Mouse (Mus musculus) MEL (cell line): ENCODE data around the gene Kynu. TPM values are rescaled to one million over a fixed set of nuclear protein-coding genes. Genes with fewer than 3 reads are reported as not detected.
A peak's percentile ranks its signal among the peaks of the same experiment; 100 is the strongest.

Source experiments
- DNase-seq: peaks from one replicate; pipeline ENCODE4 v3.0.0; 2011; ENCODE audit warnings: low read depth, low spot score
- H3K27ac ChIP-seq: 2 replicates; pipeline ENCODE4 v1.5.1; 2012; ENCODE audit warnings: low read depth, mild to moderate bottlenecking, control low read depth, low read length, moderate library complexity; ENCODE audit not compliant: control insufficient read depth
- H3K27me3 ChIP-seq, 2 experiments: fragments of 150-350 bp in 1 of 2; sonication (generic) in 1 of 2; 2 replicates each; pipeline ENCODE4 v1.6.1; 2012; ENCODE audit warnings: low read length in 2 of 2, mild to moderate bottlenecking in 2 of 2, improper control_type of control experiment in 1 of 2, moderate library complexity in 1 of 2; ENCODE audit not compliant: insufficient read depth in 2 of 2, control insufficient read depth in 1 of 2
- H3K36me3 ChIP-seq, 2 experiments: 2 replicates each; pipeline ENCODE4 v1.6.1; 2012 to 2014; ENCODE audit warnings: low read length in 2 of 2, improper control_type of control experiment in 1 of 2, inconsistent platforms in 1 of 2, mild to moderate bottlenecking in 1 of 2; ENCODE audit not compliant: insufficient read depth in 2 of 2, control insufficient read depth in 1 of 2
- H3K4me1 ChIP-seq, 2 experiments: fragments of 150-350 bp in 1 of 2; sonication (generic) in 1 of 2; 2 replicates each; pipeline ENCODE4 v1.6.1; 2012; ENCODE audit warnings: low read length in 2 of 2, improper control_type of control experiment in 1 of 2, mild to moderate bottlenecking in 1 of 2; ENCODE audit not compliant: insufficient read depth in 2 of 2, control insufficient read depth in 1 of 2
- H3K4me3 ChIP-seq, 2 experiments: fragments of 150-350 bp in 1 of 2; sonication (generic) in 1 of 2; 2 replicates each; pipeline ENCODE4 v1.5.1; 2012; ENCODE audit warnings: low read depth in 2 of 2, low read length in 2 of 2, mild to moderate bottlenecking in 2 of 2, moderate library complexity in 2 of 2, control low read depth in 1 of 2, improper control_type of control experiment in 1 of 2; ENCODE audit not compliant: control insufficient read depth in 1 of 2, insufficient read depth in 1 of 2
- H3K79me2 ChIP-seq: 2 replicates; pipeline ENCODE4 v1.6.1; 2012; ENCODE audit warnings: mild to moderate bottlenecking, low read length, moderate library complexity; ENCODE audit not compliant: control insufficient read depth, poor library complexity, insufficient read depth
- H3K9ac ChIP-seq: 2 replicates; pipeline ENCODE4 v1.6.1; 2012; ENCODE audit warnings: low read depth, mild to moderate bottlenecking, control low read depth, low read length, moderate library complexity; ENCODE audit not compliant: control insufficient read depth, poor library complexity, severe bottlenecking
- H3K9me3 ChIP-seq: fragments of 150-350 bp; sonication (generic); replicated peaks from 2 replicates; pipeline ENCODE4 v1.6.1; 2012; ENCODE audit warnings: mild to moderate bottlenecking, low read length, improper control_type of control experiment, moderate library complexity; ENCODE audit not compliant: insufficient read depth
- CHD2 ChIP-seq: IDR thresholded peaks from 2 replicates; pipeline ENCODE4 v1.6.1; 2011; ENCODE audit warnings: low read length, improper control_type of control experiment
- ELF1 ChIP-seq: IDR thresholded peaks from 2 replicates; pipeline ENCODE4 v1.6.1; 2014; ENCODE audit warnings: low read depth, mild to moderate bottlenecking, inconsistent platforms, low read length, improper control_type of control experiment, moderate library complexity
- GABPA ChIP-seq: IDR thresholded peaks from 2 replicates; pipeline ENCODE4 v1.6.1; 2012; ENCODE audit warnings: low read depth, mild to moderate bottlenecking, inconsistent platforms, low read length, improper control_type of control experiment, moderate library complexity
- JUND ChIP-seq: IDR thresholded peaks from 2 replicates; pipeline ENCODE4 v1.6.1; 2011; ENCODE audit warnings: low read depth, mild to moderate bottlenecking, improper control_type of control experiment, low read length
- MAFK ChIP-seq: IDR thresholded peaks from 2 replicates; pipeline ENCODE4 v1.6.1; 2011; ENCODE audit warnings: low read depth, mild to moderate bottlenecking, low read length, improper control_type of control experiment, borderline replicate concordance
- MAX ChIP-seq: IDR thresholded peaks from 2 replicates; pipeline ENCODE4 v1.6.1; 2011; ENCODE audit warnings: low read length, improper control_type of control experiment
- MAZ ChIP-seq: IDR thresholded peaks from 2 replicates; pipeline ENCODE4 v1.6.1; 2012; ENCODE audit warnings: low read depth, mild to moderate bottlenecking, inconsistent platforms, low read length, improper control_type of control experiment
- MXI1 ChIP-seq: IDR thresholded peaks from 2 replicates; pipeline ENCODE4 v1.6.1; 2011; ENCODE audit warnings: mild to moderate bottlenecking, low read depth, low read length, improper control_type of control experiment
- NELFE ChIP-seq: IDR thresholded peaks from 2 replicates; pipeline ENCODE4 v1.6.1; 2011; ENCODE audit warnings: low read depth, low read length, improper control_type of control experiment
- POLR2AphosphoS2 ChIP-seq: IDR thresholded peaks from 2 replicates; pipeline ENCODE4 v1.6.1; 2011; ENCODE audit warnings: low read length, improper control_type of control experiment
- TBP ChIP-seq: IDR thresholded peaks from 2 replicates; pipeline ENCODE4 v1.8.0; 2011; ENCODE audit warnings: low read depth, low read length, improper control_type of control experiment
- TCF12 ChIP-seq: IDR thresholded peaks from 2 replicates; pipeline ENCODE4 v1.6.1; 2014; ENCODE audit warnings: low read depth, mild to moderate bottlenecking, inconsistent platforms, low read length, improper control_type of control experiment, moderate library complexity
- UBTF ChIP-seq: IDR thresholded peaks from 2 replicates; pipeline ENCODE4 v1.6.1; 2012; ENCODE audit warnings: low read depth, mild to moderate bottlenecking, inconsistent platforms, low read length, improper control_type of control experiment, moderate library complexity, borderline replicate concordance; ENCODE audit not compliant: insufficient read depth
- USF2 ChIP-seq, 2 experiments: IDR thresholded peaks; 2 replicates each; pipeline ENCODE4 v1.6.1; 2011 to 2012; ENCODE audit warnings: improper control_type of control experiment in 2 of 2, low read length in 2 of 2, borderline replicate concordance in 1 of 2, inconsistent platforms in 1 of 2, low read depth in 1 of 2, mild to moderate bottlenecking in 1 of 2; ENCODE audit not compliant: insufficient read depth in 1 of 2
- ZC3H11A ChIP-seq: IDR thresholded peaks from 2 replicates; pipeline ENCODE4 v1.6.1; 2012; ENCODE audit warnings: low read depth, mild to moderate bottlenecking, inconsistent platforms, low read length, improper control_type of control experiment
- ZKSCAN1 ChIP-seq: IDR thresholded peaks from 2 replicates; pipeline ENCODE4 v1.6.1; 2012; ENCODE audit warnings: low read depth, mild to moderate bottlenecking, inconsistent platforms, low read length, improper control_type of control experiment, moderate library complexity
- ZNF384 ChIP-seq: IDR thresholded peaks from 2 replicates; pipeline ENCODE4 v1.6.1; 2012; ENCODE audit warnings: low read depth, mild to moderate bottlenecking, inconsistent platforms, low read length, improper control_type of control experiment
- polyA plus RNA-seq, 2 experiments: library from polyadenylated mRNA; stranded (reverse) in 1 of 2; unstranded in 1 of 2; fragments of >175 nt in 1 of 2; fragments of >200 nt in 1 of 2; gene quantifications; 2 replicates each; pipeline versions ENCODE4 v1.2.1 to v1.2.4; 2012; ENCODE audit warnings: low replicate concordance in 2 of 2, low read depth in 1 of 2; ENCODE audit not compliant: insufficient read length in 2 of 2, insufficient read depth in 1 of 2, missing spikeins in 1 of 2
- total RNA-seq: library from RNA; depleted of rRNA; stranded (reverse); fragments of 300-350 nt; gene quantifications from 2 replicates; pipeline ENCODE4 v1.2.3, GENCODE M21; 2012; rRNA removed

Kynu gene
- total RNA-seq (0.04 TPM in 1 of 2 replicates, not detected in the other), polyA plus RNA-seq (not detected)

DNA sequence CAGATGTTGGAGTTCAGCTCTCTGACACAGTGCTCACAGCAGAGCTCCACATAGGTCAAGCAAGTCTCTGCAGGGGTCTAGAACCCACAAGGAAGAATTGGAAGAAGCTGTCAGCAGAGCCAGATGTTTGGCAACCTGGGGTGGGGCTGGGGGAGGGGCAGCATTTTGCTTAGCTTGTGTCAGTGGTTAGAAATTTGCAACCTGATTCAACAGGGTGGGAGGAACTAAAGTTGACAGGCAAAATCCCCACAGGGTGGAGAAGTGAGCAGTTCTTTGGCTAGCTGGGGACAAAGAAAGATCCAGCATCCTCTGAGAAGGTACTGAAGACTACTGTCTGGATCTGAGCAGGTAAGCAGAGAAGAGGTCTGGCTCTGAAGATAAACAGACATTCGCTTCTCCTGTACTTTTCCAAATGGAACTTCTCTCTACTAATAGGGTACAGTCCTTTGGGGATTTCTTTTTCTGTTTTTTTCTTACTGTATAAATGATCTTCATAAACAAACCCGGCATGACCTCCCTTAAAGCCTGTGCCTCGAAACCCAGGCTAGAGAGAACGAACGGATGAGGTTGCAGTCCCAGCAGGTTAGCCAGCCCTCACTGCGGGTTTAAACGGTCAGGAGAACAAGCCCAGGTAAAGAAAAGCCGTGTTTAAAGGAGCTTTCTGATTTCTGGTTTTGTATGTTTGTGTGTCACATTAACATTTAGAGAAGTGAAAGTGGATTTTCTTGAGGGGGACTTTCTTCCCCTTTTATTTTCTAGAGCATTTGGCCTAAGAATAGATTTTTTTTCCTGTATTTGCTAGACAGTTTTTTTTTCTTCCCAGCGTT, at the start of gene Kynu:
TSS of gene Kynu (plus strand) at position 268 of the 827 bp plus-strand sequence.
- Histone ChIP-seq H3K27me3 (no peaks in the 10 kb centered on the region), H3K4me1 (no peaks in the 10 kb centered on the region), H3K9me3 (no peaks in the 10 kb centered on the region)
- no peak for TF ChIP-seq ZC3H11A
- TF ChIP-seq, all 39 proteins: peak for 0
- Histone ChIP-seq H3K79me2 (no peaks in the 10 kb centered on the region), H3K4me3 (no peak within 1 kb of the TSS), H3K36me3 (no peaks in the 10 kb centered on the region), H3K9ac (no peak within 1 kb of the TSS), H3K27ac (no peak within 1 kb of the TSS)
- peak; percentile 6 for DNase-seq

DNA sequence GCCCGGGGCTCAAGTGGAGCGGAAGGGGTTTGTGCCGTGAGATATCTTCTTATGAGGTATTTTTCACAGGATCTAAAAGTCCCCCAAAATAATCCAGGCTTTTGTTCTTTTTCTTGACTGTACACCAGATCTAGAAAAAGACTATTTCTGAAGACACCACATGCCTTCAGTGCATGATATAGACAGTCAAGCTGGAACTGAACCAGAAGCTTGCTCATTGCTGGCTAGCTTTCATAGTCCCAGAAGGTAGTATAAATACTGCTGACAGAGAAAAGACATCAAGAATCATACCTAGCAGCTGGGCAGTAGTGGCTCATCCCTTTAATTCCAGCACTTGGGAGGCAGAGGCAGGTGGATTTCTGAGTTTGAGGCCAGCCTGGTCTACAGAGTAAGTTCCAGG, 48.9 kb upstream of the Kynu start:
- H3K36me3 ChIP-seq, result no peaks in the 10 kb centered on the region
- H3K79me2 ChIP-seq, result no peaks in the 10 kb centered on the region
- no peak overlapping the region for H3K27ac ChIP-seq
- H3K27me3 ChIP-seq, result no peaks in the 10 kb centered on the region
- no peak overlapping the region for H3K4me3 ChIP-seq
- TF ChIP-seq TCF12 (no peak), NELFE (no peak), MAZ (no peak), MXI1 (no peak), ZKSCAN1 (no peak), MAX (no peak), MAFK (no peak), CHD2 (no peak), ZNF384 (no peak), GABPA (no peak), ELF1 (no peak), USF2 (IDR thresholded peaks at IDR 0.05; ENCODE audit: borderline replicate concordance in 1 of 2, insufficient read depth in 1 of 2, low read depth in 1 of 2, low read length in 2 of 2) (no peak), UBTF (no peak), TBP (no peak), POLR2AphosphoS2 (no peak), JUND (no peak)
- no peaks in the 10 kb centered on the region for H3K9me3 ChIP-seq
- H3K4me1 ChIP-seq, result no peaks in the 10 kb centered on the region
- no peak overlapping the region for H3K9ac ChIP-seq
- DNase-seq, result no peak
